Comparison of ENCODE assay signal across 9 mouse cellular contexts in the genomic region with DNA sequence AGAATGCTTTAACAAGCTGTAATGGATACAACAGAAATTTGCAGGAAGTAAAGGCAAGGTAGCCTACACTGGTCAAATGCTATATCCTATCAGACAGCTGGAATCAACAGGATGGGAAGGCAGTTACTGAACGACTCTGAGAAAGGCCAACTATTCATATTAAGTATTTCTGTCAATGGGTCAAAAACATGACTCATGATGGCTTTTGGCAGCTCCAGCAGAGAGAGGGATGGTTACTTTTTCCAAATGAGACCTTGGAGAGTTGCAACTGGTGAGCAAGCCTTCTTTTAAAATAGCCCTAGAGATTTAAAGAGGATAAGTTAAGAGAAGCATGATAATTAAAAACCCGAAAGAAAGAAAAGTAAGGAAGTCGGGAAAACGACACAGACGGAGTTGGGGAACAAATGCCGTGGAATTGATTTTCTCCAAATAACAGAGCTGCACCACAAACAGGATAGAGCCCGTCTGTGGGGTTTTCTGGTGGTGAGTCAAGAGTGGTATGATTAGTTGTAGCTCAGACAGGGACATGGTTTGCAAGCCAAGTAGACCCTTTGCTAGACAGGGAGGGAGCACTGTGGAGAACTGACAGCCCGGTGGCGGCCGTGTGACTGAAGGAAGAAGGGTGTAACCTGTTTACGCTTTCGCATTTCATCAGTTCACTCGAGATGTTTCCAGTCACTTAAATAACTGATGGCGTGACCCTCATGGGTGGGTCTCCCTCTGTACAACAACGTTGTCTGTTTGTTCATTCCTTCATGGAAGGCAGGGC.
DNase-seq lines count a peak whose midpoint lies in the region.
"Had no signal": no experiment of that assay in that cellular context is flagged by ENCODE, and none has a peak within 500 bp of the region (broad histone marks: within the 10 kb centered on the region; RNA-seq: fewer than 3 reads in every experiment).

No protein-coding gene starts in this region.

- DNase-seq in adrenal gland, adult 2 months = peak; percentile 66
- no peak for DNase-seq in adrenal gland, postnatal 25 days
- DNase-seq in Muller cell, postnatal 12 days (ENCODE audit: inconsistent ontology term) = peak; percentile 64
- DNase-seq in fibroblast of lung, adult 2 months (ENCODE audit: low read depth) = peak; percentile 87
- DNase-seq in heart, postnatal 10 days = peak; percentile 44 to 54
- DNase-seq in kidney, postnatal 14 days = no peak
- DNase-seq in urinary bladder, postnatal 4 days (ENCODE audit: low spot score in 2 of 2) = no peak
- no peak for DNase-seq in right cerebral cortex, postnatal 14 days
- DNase-seq: kidney, postnatal 4 days had no signal

- intact Hi-C loops in heart, postnatal 10 days (cut with DNase I) = no loop called here

Comparison
In these comparisons a context has a peak if more than half of its experiments do, and no peak if none do; other contexts are left out.
1. DNase-seq: peak in adrenal gland, adult 2 months (single experiment), Muller cell, postnatal 12 days (single experiment), fibroblast of lung, adult 2 months (single experiment) and heart, postnatal 10 days (2 of 2); none in adrenal gland, postnatal 25 days (single experiment), kidney, postnatal 14 days (single experiment), urinary bladder, postnatal 4 days (0 of 2) and right cerebral cortex, postnatal 14 days (single experiment).